Mouse (Mus musculus) heart, postnatal 0 days (tissue): ENCODE measurements around the gene Pom121l2.

Experiments
- CTCF ChIP-seq: IDR thresholded peaks from 2 replicates; pipeline ENCODE4 v1.5.1; 2016; ENCODE audit warnings: antibody characterized with exemption, control low read depth, low read depth
- EP300 ChIP-seq: IDR thresholded peaks from 2 replicates; pipeline ENCODE4 v1.6.1; 2016; ENCODE audit warnings: antibody characterized with exemption, low read depth

DNA sequence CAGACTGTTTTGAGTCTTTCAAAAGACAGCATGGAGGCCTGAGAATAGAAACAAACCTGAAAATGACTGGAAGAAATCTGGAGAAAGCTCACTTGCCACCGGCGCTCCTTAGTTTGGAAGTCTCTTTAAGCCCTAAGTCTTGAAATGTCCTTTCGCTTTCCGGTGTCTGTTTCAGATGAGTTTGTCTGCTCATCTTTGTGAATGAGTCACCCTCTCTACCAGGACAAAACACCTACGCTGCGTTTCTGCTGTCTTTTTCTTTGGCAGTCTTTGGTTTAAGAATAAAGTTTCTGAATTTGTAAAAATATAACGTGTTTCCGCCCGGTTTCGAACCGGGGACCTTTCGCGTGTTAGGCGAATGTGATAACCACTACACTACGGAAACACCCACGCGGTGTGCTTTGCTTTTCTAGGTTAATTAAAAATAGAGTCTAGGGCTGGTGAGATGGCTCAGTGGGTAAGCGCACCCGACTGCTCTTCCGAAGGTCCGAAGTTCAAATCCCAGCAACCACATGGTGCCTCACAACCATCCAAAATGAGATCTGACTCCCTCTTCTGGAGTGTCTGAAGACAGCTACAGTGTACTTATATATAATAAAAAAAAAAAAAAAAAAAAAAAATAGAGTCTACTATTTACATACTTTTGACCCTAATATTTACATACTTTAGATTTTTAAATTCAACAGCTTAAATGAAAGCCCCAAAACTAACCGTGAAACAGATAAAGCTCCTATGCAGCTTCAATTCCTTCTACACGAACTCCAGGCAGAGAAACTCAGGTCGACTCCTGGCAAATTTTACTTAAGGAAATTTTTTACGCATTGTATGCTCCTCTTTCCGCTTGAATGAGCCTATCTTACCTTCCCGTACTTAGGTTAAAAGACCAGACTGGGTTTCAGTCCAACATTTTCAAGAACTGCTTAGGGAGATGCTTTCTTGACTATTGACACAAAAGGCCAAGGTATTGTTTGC is 34.8 kb downstream of the Pom121l2 start:
- TF ChIP-seq CTCF = no peak
- TF ChIP-seq EP300 = no peak
